Mouse (Mus musculus): ENCODE data around the gene Olfr102.

Gene Olfr102

GRCm38 (mm10) chr17:37316954-37317353 lies at the start of gene Olfr102:
TSS of gene Olfr102 (minus strand) at chr17:37317054.
- no peak for DNase-seq

DNA sequence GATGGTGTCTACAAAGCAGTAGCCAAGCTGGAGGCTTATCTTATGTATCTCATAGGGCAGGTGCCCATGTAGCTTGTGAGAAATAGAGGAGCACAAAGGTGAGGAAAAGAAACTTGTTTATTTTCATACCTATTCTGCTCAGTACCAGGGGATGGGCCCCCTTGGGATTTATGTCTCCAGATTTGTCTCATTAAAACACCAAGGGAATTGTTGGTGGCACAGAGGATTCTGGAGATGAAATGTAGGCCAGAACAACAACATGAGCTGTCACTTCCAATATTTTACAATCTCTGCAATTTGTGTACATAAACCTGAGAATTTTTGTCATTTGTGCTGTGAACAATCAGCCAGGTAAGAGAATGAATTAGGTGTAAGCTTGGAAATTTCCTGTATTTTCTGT lies 42.4 kb upstream of the Olfr102 start, which contains the start of gene Olfr104-ps:
TSS of gene Olfr104-ps (plus strand) at position 301 of the 400 bp plus-strand sequence.
- no peak for DNase-seq

GRCm38 (mm10) chr17:37339598-37339997 lies 22.7 kb upstream of the Olfr102 start, which contains the start of gene Olfr103:
TSS of gene Olfr103 (minus strand) at chr17:37339698.
- no peak for DNase-seq

DNA sequence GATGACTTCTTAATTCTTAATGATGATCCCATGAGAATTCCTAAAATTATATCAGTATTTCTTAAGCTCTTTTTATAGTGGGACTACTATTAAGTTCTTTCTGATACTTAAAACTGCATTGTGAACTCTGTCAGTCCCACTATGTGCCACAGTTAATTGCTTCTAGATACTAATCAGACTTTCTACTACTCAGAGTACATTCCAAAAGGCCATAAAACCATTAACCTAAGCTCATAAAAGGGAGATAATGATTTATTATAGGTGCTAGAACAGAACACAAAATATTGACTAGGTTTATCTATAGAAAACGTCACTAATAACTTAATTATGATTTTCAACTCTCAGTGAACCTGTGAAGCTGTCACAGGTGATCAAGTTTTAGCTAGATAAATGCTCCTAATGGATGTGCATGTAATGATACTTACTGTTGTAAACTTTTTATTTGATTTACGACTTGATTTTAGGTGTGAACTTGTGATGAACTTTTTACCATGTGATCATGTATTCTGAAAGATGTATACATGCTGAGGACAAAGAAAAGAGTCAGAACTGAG lies 6.6 kb downstream of the Olfr102 start:
- DNase-seq: no peak

DNA sequence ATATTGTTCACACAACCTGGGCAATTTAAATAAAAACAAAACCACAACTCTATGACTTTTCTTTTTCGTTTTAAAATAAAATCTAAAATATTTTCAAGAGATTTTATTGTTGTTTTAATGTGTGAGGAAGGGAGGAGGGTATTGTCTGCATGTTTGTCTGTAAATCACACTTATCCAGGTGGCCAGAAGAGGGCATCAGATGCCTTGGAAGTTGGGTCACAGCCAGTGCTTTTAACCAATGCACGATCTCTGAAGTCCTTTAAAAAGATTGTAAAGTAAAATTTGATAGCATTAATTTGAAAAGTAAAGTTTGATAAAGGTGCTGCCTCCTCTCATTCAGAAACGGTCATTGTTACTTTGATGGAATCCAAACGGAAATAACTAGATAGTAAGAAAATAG lies 8.4 kb downstream of the Olfr102 start:
- DNase-seq: no peak

- DNase-seq: no peak
Observed at GRCm38 (mm10) chr17:37304213-37304612, 12.6 kb downstream of the Olfr102 start, which contains the start of gene Olfr101. TSS of gene Olfr101 (minus strand) at chr17:37304313.

GRCm38 (mm10) chr17:37283360-37283759 lies 33.5 kb downstream of the Olfr102 start, which contains the start of gene Olfr99:
TSS of gene Olfr99 (minus strand) at chr17:37283460.
- no peak for DNase-seq

GRCm38 (mm10) chr17:37280331-37280730 lies 36.5 kb downstream of the Olfr102 start:
- no peak for DNase-seq

DNA sequence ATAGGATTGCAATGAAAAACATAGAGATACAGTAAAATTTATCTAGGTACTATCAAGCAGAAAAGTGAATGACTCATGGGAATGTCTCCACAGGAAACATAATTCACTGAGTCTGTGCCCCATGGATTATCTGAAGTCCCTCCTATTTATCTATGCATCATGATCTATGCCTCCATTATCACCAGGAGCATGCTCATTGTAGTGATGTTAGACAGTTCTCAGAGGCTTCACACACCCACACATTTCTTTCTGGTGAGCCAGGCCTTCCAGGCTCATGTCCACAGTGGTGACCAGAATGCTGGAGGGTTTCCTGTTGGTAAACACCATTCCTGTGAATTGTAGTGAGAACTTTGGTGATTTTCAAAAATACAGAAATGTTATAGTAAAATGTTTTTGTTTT lies 40.3 kb downstream of the Olfr102 start:
- no peak for DNase-seq

GRCm38 (mm10) chr17:37275626-37276248 lies 41.1 kb downstream of the Olfr102 start:
- DNase-seq: no peak

GRCm38 (mm10) chr17:37270702-37271092 lies 46.2 kb downstream of the Olfr102 start:
- DNase-seq: peak; percentile 42

- peak; percentile 92 for DNase-seq
Observed at GRCm38 (mm10) chr17:37270058-37270701, 46.7 kb downstream of the Olfr102 start, which contains the start of gene H2-M3. TSS of gene H2-M3 (plus strand) at chr17:37270220.

DNA sequence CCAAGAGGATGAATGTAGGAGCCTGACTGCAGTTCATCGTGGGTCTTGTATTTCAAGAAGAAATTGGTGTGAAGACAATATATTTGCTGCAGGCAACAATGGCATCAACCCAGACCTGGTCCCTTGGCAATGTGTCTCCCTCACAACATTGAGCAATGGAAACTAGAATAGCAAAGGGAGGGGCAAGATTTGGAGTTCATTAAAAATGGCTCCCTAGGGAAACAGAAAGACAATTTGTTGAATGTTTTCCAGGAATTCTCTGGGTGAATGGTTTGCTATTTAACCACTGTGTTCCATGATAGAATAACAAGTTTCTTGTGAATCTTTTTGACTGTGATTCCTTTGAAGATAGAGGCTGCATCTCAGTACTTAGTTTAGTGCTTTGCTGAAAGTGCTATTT lies 53.2 kb downstream of the Olfr102 start, which contains the start of gene Olfr98:
TSS of gene Olfr98 (minus strand) at position 124 of the 400 bp plus-strand sequence.
- DNase-seq: no peak
